Mouse (Mus musculus): ENCODE data around the gene Lgals7. TPM values are rescaled to one million over a fixed set of nuclear protein-coding genes. Genes with fewer than 3 reads are reported as not detected.
A peak's percentile ranks its signal among the peaks of the same experiment; 100 is the strongest.

Lgals7 gene
- total RNA-seq, 2 experiments from 2014 or later, result 0.50 TPM; not detected in 1

DNA sequence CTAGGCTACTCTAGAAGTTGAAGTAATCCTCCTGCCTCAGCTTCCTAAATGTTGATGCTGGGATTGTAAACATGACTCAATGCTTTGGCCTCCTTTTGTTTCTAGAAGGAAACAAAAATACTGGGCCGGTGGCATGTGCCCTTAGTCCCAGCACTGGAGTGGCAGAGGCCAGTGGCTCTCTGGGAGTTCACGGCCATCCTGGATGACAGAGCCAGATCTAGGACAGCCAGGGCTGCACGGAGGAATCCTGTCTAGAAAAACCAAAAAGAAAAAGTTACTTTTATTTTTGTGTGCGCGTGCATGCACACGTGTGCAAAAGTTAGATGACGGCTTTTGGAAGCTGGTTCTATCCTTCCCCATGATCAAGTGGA, 37.3 kb upstream of the Lgals7 start:
- intact Hi-C loops (cut with DNase I), result loop anchor here (2.0 to 5.0 kb wide), 2 partner anchors 38 to 76 kb away; no protein-coding TSS in a partner anchor
- no peak for DNase-seq (ENCODE audit: low spot score in 2 of 2)

GRCm38 (mm10) chr7:28827338-28827737, 36.3 kb upstream of the Lgals7 start:
- peak; percentile 77 to 91 for DNase-seq (ENCODE audit: low spot score in 2 of 2)
- intact Hi-C loops (cut with DNase I), result loop anchor here (1.0 to 5.0 kb wide), 3 partner anchors 15 to 75 kb away; no protein-coding TSS in a partner anchor

- intact Hi-C loops (cut with DNase I), result loop anchor here (5.0 kb wide), 1 partner anchor 72 kb away; no protein-coding TSS in a partner anchor
- no peak for DNase-seq (ENCODE audit: low spot score in 2 of 2)
Observed at GRCm38 (mm10) chr7:28829821-28830220, 33.8 kb upstream of the Lgals7 start.

DNA sequence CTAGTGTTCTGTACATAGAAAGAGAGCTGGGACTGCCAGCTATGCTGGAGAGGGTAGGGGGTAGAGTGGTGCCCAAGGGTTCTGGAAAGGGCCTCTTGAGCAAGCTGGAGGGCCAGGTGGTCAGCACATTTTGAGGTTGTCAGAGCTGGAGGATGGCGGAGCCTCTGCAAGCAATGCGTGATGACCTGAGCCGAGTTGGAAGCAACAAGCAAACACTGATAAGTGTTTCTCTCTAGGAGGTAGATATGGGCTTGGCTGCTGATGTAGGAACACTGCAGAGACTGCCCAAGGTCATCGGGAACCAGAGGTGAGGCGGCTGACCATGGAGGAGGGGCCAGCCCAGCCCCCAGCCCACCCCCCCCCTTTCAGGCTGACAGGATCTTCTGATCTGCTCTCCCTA, 32.7 kb upstream of the Lgals7 start:
- intact Hi-C loops (cut with DNase I), result no loop called here

DNA sequence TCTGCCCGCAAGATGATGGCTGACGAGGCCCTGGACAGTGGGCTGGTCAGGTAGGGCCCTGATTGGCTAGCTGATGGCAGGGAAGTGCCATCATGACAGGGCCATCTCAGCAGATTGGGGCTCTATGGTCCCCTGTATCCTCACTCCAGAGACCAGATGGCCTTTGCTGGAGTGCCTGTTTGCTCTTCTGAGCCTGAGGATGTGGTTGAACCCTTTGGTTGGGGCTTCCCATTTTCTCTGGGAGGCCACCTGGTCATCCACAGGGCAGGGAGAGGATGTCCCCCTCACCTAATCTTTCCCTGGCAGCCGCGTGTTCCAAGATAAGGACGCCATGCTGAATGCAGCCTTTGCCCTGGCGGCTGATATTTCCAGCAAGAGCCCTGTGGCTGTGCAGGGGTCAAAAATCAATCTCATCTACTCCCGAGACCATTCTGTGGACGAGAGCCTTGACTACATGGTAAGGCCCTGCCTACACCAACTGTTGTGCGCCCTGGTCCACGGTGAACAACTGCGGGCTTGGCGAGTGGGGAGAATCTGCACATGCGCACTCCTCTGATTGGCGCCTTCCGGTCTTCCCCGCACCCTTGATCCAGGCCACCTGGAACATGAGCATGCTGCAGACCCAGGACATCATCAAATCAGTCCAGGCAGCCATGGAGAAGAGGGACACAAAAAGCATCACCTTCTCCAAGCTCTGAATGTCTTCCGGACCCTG, 32.1 kb upstream of the Lgals7 start:
- no peak for DNase-seq (ENCODE audit: low spot score in 2 of 2)
- intact Hi-C loops (cut with DNase I), result no loop called here

More for the DNA sequence above, 32.7 kb upstream of the Lgals7 start:
- no peak for DNase-seq (ENCODE audit: low spot score in 2 of 2)

DNA sequence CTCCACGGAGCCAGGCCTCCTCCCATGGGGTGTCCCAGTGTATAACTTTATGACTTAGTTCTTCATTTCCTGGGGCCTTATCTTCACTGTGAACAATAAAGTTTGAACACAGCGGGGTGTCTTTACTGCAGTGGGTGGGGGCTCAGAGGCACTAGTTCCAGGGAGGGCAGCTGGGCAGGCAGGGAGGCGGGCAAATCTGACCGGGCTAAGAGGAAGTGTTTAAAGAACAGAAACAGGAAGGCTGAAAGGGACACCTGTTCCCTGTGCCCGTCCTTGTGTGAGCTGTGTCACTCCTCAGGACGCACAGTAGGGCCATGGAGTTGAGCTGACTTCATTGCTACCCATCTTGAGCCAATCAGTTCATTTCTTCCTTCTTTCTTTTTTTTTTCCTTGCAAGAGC, 31.5 kb upstream of the Lgals7 start:
- intact Hi-C loops (cut with DNase I), result no loop called here
- no peak for DNase-seq (ENCODE audit: low spot score in 2 of 2)

DNA sequence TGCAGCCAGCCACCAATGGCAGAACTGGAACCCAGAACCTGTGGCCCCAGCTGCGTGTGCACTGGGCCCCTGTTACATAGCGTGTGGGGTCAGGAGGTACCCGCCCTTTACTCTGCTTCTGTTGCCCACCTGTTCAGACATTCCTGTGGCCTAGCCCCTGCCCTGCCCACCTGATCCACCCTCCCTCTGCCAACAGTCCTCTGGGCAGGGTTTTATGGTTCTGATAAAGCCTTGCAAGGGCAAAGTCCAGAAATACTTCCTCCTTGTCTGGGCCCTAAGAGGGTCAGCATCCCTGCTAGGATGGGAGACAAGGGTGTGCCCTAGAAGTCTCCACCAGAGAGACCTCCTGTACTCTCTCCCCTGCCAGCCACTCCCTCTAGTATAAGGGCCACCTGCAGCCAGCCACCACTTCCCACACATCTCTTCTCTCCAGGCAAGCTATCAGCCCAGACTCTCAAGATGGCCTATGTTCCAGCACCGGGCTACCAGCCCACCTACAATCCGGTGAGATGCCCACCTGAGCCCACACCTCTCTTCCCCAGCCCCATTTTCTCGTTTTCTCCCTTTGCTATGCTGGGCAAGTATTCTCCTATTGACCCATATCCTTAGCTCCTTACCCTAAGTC, 29.8 kb upstream of the Lgals7 start, which contains the start of gene Lgals4:
TSS of gene Lgals4 (plus strand) at position 132 of the 625 bp plus-strand sequence.
- no peak for DNase-seq (ENCODE audit: low spot score in 2 of 2)
- intact Hi-C loops (cut with DNase I), result no loop called here

DNA sequence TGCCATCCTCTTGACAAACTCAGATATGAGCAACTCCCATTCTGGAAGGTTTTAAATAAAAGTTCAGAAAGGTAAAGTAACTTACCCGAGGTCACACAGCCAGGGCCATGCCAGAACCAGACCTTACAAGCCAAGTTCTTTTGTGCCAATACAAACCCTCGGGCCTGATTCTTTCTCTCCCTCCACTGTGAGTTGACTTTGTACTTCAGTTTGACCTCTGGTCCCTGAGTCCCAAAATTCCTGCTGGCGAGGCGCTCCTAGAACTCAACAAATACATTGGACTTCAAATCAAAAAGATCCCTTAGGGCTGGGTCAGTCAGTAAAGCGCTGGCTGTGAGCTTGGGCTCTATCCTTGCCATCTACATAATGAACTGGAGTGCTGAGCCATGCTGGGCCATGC, 26.7 kb upstream of the Lgals7 start:
- no peak for DNase-seq (ENCODE audit: low spot score in 2 of 2)
- intact Hi-C loops (cut with DNase I), result no loop called here

DNA sequence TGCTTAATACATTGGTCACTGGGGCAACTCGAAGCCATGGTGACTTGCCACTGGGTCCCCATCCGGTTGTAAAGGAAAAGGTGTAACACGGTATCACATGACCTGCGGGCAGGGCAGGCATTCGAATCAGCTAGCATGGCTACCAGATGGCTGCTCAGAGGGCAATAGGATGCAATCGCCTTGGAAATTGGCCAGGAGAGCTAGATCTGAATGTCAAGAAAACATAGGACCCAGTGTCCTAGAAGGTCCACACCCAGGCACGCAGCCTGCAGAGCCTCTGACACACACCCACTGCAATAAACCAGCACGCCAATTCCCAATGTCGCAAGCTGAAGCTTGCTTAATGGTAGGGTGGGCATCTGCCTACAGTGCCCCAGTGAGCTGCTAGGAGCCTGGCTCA, 25.3 kb upstream of the Lgals7 start:
- intact Hi-C loops (cut with DNase I), result no loop called here
- no peak for DNase-seq (ENCODE audit: low spot score in 2 of 2)

- intact Hi-C loops (cut with DNase I), result no loop called here
- no peak for DNase-seq (ENCODE audit: low spot score in 2 of 2)
Observed at GRCm38 (mm10) chr7:28847273-28847672, 16.4 kb upstream of the Lgals7 start.

- intact Hi-C loops (cut with DNase I), result no loop called here
- no peak for DNase-seq (ENCODE audit: low spot score in 2 of 2)
Observed at GRCm38 (mm10) chr7:28849700-28850236, 13.9 kb upstream of the Lgals7 start.

DNA sequence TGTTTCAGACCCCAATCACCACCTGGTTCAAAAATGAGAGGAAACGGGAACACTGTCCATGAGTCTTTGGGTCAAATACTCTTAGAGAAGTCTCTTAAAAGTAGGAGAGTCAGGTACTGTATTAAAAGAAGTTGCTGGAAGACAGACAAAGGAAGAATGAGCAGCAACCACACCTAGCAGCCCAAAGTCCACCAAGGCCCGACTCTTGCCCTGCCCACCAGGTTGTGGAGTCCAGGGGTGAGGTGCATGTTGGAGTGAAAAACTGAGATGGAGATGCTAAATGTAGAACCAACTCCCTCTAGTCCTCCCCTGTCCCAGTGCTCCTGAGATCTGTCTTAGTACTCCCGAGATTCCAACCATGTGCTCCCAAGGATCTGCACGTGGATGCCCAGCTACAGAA, 13.0 kb upstream of the Lgals7 start:
- no peak for DNase-seq (ENCODE audit: low spot score in 2 of 2)
- intact Hi-C loops (cut with DNase I), result no loop called here

DNA sequence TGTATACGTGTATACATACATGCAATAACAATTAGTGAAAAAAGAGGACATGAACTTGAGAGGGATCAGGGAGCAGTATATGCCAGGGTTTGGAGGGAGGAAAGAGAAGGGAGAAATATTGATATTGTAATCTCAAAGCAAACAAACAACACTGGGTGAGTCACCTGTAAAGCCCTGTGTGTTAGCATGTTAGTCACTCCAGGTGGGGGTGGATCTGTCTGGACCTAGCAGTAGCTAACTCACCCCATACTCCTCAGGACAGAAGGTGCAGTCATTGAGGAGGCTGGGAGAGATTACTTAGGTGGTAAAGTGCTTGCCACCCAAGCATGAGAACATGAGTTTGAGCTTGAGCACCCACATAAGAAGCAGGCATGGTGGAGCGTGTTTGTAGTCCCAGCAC, 3.7 kb upstream of the Lgals7 start:
- intact Hi-C loops (cut with DNase I), result no loop called here
- no peak for DNase-seq (ENCODE audit: low spot score in 2 of 2)

DNA sequence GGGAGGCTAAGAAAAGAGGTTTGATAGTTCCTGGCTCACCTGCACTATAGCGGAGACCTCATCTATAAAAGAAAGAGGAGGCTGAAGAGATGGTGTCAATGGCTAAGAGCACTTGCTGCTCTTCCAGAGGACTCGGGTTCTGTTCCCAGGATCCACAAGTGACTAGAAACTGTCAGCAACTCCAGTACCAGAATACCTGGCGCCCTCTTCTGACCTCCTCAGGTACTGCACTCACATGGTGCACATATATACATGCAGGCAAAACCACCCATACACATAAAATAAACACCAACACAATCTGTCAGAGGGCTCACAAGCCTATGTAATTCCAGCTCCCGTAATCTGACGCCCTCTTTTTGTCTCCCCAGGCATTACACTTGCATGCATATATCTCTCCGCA, 2.8 kb upstream of the Lgals7 start:
- intact Hi-C loops (cut with DNase I), result no loop called here
- DNase-seq (ENCODE audit: low spot score in 2 of 2), result no peak

DNA sequence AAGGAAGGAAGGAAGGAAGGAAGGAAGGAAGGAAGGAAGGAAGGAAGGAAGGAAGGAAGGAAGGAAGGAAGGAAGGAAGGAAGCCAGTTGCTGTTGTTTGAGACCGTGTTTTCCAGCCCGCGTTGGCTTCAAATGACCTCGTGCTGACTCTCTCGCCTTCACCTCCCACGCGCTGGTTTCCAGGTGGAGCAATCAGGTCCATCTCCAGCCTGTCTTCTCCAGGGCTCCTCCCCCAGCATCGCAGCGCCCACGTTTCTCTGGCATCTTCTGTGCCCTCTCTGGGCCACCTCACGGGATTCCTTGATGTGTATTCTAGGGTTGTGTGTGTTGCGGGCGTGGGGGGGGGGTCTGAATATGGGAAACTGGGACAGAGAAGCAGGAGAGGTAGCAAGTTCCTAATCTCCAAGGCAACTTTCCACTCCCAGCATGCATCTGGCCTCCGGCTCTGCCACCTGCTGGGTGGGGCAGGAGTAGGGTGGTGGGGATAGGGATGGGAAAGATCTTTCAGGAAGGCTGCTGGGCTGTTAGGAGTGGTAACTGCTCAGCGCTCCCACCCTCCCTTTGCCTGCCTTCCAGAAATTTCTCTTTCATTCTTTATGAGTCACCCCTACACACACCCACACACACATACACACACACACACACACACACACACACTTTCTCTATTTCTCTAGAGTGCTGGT, 695 bp upstream of the Lgals7 start:
- intact Hi-C loops (cut with DNase I), result no loop called here

GRCm38 (mm10) chr7:28864288-28864750, 666 bp downstream of the Lgals7 start:
- intact Hi-C loops (cut with DNase I), result loop anchor here (2.0 kb wide), 1 partner anchor 38 kb away; no protein-coding TSS in a partner anchor
- no peak for DNase-seq (ENCODE audit: low spot score in 2 of 2)

More for the DNA sequence above, 695 bp upstream of the Lgals7 start:
- DNase-seq (ENCODE audit: low spot score in 2 of 2), result peak; percentile 59 to 87

- intact Hi-C loops (cut with DNase I), result loop anchor here (2.0 to 5.0 kb wide), 3 partner anchors 39 to 83 kb away; no protein-coding TSS in a partner anchor
- peak; percentile 76 to 95 for DNase-seq (ENCODE audit: low spot score in 2 of 2)
Observed at GRCm38 (mm10) chr7:28865481-28866300, 2.0 kb downstream of the Lgals7 start.

DNA sequence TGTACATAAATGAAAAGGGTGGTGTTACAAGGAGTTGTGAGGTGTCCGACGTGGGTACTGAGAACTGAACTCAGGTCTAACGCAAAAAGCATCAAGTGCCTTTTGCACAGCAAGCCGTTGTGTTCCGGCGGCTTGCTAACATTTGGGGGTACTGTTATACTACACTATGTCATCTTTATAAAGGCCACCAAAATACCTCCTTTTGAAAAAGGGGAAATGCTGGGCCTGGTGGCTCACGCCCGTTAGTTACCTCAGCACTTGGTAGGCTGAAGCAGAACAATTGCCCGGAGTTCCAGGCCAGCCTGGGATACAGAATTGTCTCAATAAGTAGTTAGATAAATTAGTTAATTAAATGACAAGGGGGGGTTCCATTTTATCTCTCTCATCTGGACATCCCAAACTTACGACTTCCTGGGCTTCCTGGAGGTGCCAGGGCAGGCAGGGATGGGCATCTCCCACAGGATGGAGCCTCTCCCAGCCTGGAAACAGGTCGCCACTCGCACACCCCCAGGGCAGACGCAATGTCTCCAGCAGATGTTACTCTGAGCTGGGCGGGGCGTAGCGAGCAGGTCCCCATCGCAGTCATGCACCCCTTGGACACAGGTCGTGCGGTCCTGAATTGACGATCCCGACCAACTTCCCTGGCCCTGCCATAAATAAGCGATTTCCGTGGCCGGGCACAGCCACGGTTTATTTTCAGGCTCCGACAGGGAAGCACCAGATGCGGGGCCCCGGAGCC, 3.3 kb downstream of the Lgals7 start:
- intact Hi-C loops (cut with DNase I), result loop anchor here (2.0 to 5.0 kb wide), 2 partner anchors 70 to 85 kb away; no protein-coding TSS in a partner anchor
- DNase-seq (ENCODE audit: low spot score in 2 of 2), result no peak
